Mouse (Mus musculus) T-cell, adult 66 days (primary cell): ENCODE measurements around the gene Ighmbp2. TPM values are rescaled to one million over a fixed set of nuclear protein-coding genes. Genes with fewer than 3 reads are reported as not detected.

Source experiments
- total RNA-seq, 2 experiments: library from RNA; stranded (reverse); gene quantifications; 3 replicates in 1 of 2; 4 replicates in 1 of 2; pipeline ENCODE4 v1.2.4; 2023

The Ighmbp2 gene
- total RNA-seq, result 10 to 100 TPM; 21.1 to 24.7 TPM

GRCm38 (mm10) chr19:3282572-3283467 is at the start of gene Ighmbp2, which contains the start of gene Mrpl21:
Ighmbp2 (minus strand) TSS chr19:3283017.
Mrpl21 (plus strand) TSS chr19:3282901.

GRCm38 (mm10) chr19:3322261-3322969 is 39.6 kb upstream of the Ighmbp2 start, which contains the start of gene Cpt1a:
Cpt1a (plus strand) TSS chr19:3322334.

Other genes starting within 250 kb of the Ighmbp2 start
- gene Mrpl21, start 116 bp downstream of the Ighmbp2 start, total RNA-seq, result 10 to 100 TPM; 64.5 to 70.1 TPM
- 10 to 100 TPM; 30.6 to 59.2 TPM for gene Cpt1a, start 39.3 kb upstream of the Ighmbp2 start, total RNA-seq
- under 1 TPM; 0.71 to 0.79 TPM for gene Tesmin, start 105.8 kb upstream of the Ighmbp2 start, total RNA-seq
- not detected for gene Gal, start 131.5 kb upstream of the Ighmbp2 start, total RNA-seq